Comparison of ENCODE assay signal across 8 mouse cellular contexts in genomic region chr13:95222569-95223426, GRCm38 (mm10). TPM values are rescaled to one million over a fixed set of nuclear protein-coding genes. Genes with fewer than 3 reads are reported as not detected.
DNase-seq lines count a peak whose midpoint lies in the region; ATAC-seq lines count a peak whose summit lies in the region.

No protein-coding gene starts in this region.

- H3K27ac ChIP-seq in intestine, embryonic 14.5 days (ENCODE audit: low read depth): no peak overlapping the region

- no peaks in the 10 kb centered on the region for H3K4me1 ChIP-seq in intestine, embryonic 14.5 days (replicated peaks; ENCODE audit: control insufficient read depth, insufficient read depth, low read length)

- peaks cover 22% of the 10 kb centered on the region for H3K27me3 ChIP-seq in intestine, embryonic 14.5 days (replicated peaks; ENCODE audit: control insufficient read depth, insufficient read depth, low read length)

- peak overlapping the region; percentile 98 for H3K4me2 ChIP-seq in intestine, embryonic 14.5 days (ENCODE audit: low read length)

- WGBS in intestine, embryonic 14.5 days: 2% methylated on average over 72 of the region's 96 CpGs

- peak; percentile 71; the same call in 1 of the 2 replicates for ATAC-seq in intestine, embryonic 14.5 days (replicated peaks; ENCODE audit: low FRiP score, low TSS enrichment, low read depth)

- DNase-seq in adrenal gland, adult 8-10 months: peak; percentile 39
- peak; percentile 33 to 50 for DNase-seq in cerebellum, postnatal 25 days
- peak; percentile 1 for DNase-seq in gastrocnemius, adult 18-20 months (ENCODE audit: low spot score)
- DNase-seq in intestine, embryonic 14.5 days (ENCODE audit: low spot score): peak; percentile 69
- peak; percentile 39 to 46 for DNase-seq in left cerebral cortex, adult 8-10 months (ENCODE audit: low spot score in 2 of 2)
- peak; percentile 34 for DNase-seq in lung, postnatal 25 days (ENCODE audit: low spot score)
- peak; percentile 66 for DNase-seq in right cerebral cortex, postnatal 25 days
- DNase-seq in thymus, postnatal 25 days: no peak

- H3K4me3 ChIP-seq in intestine, embryonic 14.5 days (ENCODE audit: low read depth, low read length): peak overlapping the region; percentile 68

- H3K9me3 ChIP-seq in intestine, embryonic 14.5 days (ENCODE audit: control insufficient read depth, low read length): no peaks in the 10 kb centered on the region

- peak overlapping the region; percentile 50 for H3K9ac ChIP-seq in intestine, embryonic 14.5 days (ENCODE audit: low read length)

- H3K36me3 ChIP-seq in intestine, embryonic 14.5 days (ENCODE audit: control insufficient read depth, insufficient read depth, low read length): no peaks in the 10 kb centered on the region

RNA-seq across cellular contexts. Expression of gene Pde8b, which starts 27.3 kb away (rescaled TPM):
- 100 to 1,000 TPM in 2 of 4 experiments, 10 to 100 TPM in 2; 57.8 to 141 (median 103) TPM for total RNA-seq in adrenal gland, adult 8-10 months (2022)
- total RNA-seq in gastrocnemius, adult 18-20 months (2021): 1 to 10 TPM; 1.6 to 2.9 TPM
- polyA plus RNA-seq in intestine, embryonic 14.5 days (2014; fragmentation: Nextera tagmentation; extraction: Ambion mirVana): 6.4 and 6.9 TPM in 2 replicates
- total RNA-seq in left cerebral cortex, adult 8-10 months (2022): 100 to 1,000 TPM; 126 to 173 (median 151) TPM

Comparison
In these comparisons a context has a peak if more than half of its experiments do, and no peak if none do; other contexts are left out.
1. RNA of gene Pde8b, which starts 27.3 kb away (total RNA-seq): 126 to 173 TPM in left cerebral cortex, adult 8-10 months and 57.8 to 141 TPM in adrenal gland, adult 8-10 months; 1.6 to 2.9 TPM in gastrocnemius, adult 18-20 months; every median in the first group is over 10 times any median in the second.